Mouse (Mus musculus) ES-E14 (cell line): ENCODE measurements around the gene Trpm2. TPM values are rescaled to one million over a fixed set of nuclear protein-coding genes. Genes with fewer than 3 reads are reported as not detected.

ENCODE experiments used
- DNase-seq: peaks from one replicate; pipeline ENCODE4 v3.0.0-alpha.2; 2013; ENCODE audit warnings: low read depth, low spot score
- H3K27ac ChIP-seq: 2 replicates; pipeline ENCODE4 v1.5.1; 2012; ENCODE audit warnings: low read depth, mild to moderate bottlenecking, low read length, moderate library complexity, mixed read lengths; ENCODE audit not compliant: poor library complexity, insufficient read depth, severe bottlenecking
- H3K36me3 ChIP-seq: 2 replicates; pipeline ENCODE4 v1.6.1; 2012; ENCODE audit warnings: mild to moderate bottlenecking, low read length, moderate library complexity, mixed read lengths; ENCODE audit not compliant: control insufficient read depth, poor library complexity, insufficient read depth, severe bottlenecking
- H3K4me1 ChIP-seq, 2 experiments: fragments of 150-350 bp in 1 of 2; sonication (generic) in 1 of 2; 2 replicates each; pipeline ENCODE4 v1.6.1; 2012; ENCODE audit warnings: low read length in 2 of 2, mild to moderate bottlenecking in 1 of 2, mixed read lengths in 1 of 2; ENCODE audit not compliant: control insufficient read depth in 2 of 2, insufficient read depth in 2 of 2, poor library complexity in 1 of 2
- H3K4me3 ChIP-seq, 2 experiments: fragments of 150-350 bp in 1 of 2; sonication (generic) in 1 of 2; 2 replicates each; pipeline ENCODE4 v1.5.1; 2012; ENCODE audit warnings: low read length in 2 of 2, low read depth in 1 of 2, mild to moderate bottlenecking in 1 of 2, mixed read lengths in 1 of 2; ENCODE audit not compliant: insufficient read depth in 1 of 2, poor library complexity in 1 of 2, severe bottlenecking in 1 of 2
- H3K9ac ChIP-seq: 2 replicates; pipeline ENCODE4 v1.6.1; 2012; ENCODE audit warnings: low read depth, mild to moderate bottlenecking, low read length, mixed read lengths; ENCODE audit not compliant: poor library complexity, insufficient read depth, severe bottlenecking
- H3K9me3 ChIP-seq: fragments of 150-350 bp; sonication (generic); 2 replicates; pipeline ENCODE4 v1.6.1; 2012; ENCODE audit warnings: low read depth, mild to moderate bottlenecking, low read length; ENCODE audit not compliant: control insufficient read depth, insufficient read depth
- CHD2 ChIP-seq: IDR thresholded peaks from 2 replicates; pipeline ENCODE4 v1.6.1; 2014; ENCODE audit warnings: mild to moderate bottlenecking, low read depth, low read length, inconsistent platforms
- HCFC1 ChIP-seq: IDR thresholded peaks from 2 replicates; pipeline ENCODE4 v1.6.1; 2012; ENCODE audit warnings: low read length, inconsistent platforms, borderline replicate concordance; ENCODE audit not compliant: insufficient read depth
- MAFK ChIP-seq: IDR thresholded peaks from 2 replicates; pipeline ENCODE4 v1.6.1; 2014; ENCODE audit warnings: mild to moderate bottlenecking, low read depth, low read length, inconsistent platforms; ENCODE audit not compliant: insufficient read depth
- ZC3H11A ChIP-seq: IDR thresholded peaks from 2 replicates; pipeline ENCODE4 v1.6.1; 2012; ENCODE audit warnings: low read depth, mild to moderate bottlenecking, inconsistent platforms, low read length, borderline replicate concordance
- ZNF384 ChIP-seq: IDR thresholded peaks from 2 replicates; pipeline ENCODE4 v1.6.1; 2012; ENCODE audit warnings: low read depth, low read length, inconsistent platforms
- in situ Hi-C, 2 experiments: fragments of 600-800 bp; cut with MboI; formaldehyde crosslinking; loops; one replicate each; pipeline ENCODE4 v1.15.1; 2025; ENCODE audit warnings: low sequenced_read_pairs in 2 of 2, inconsistent platforms in 1 of 2; ENCODE audit not compliant: unreplicated experiment in 2 of 2
- total RNA-seq: library from RNA; depleted of rRNA; stranded (reverse); fragments of 300-350 nt; gene quantifications from 2 replicates; pipeline ENCODE4 v1.2.3, GENCODE M21; 2012

Gene Trpm2
- total RNA-seq, 1 experiment = 0.54 TPM

- peak within 1 kb of the TSS; percentile 79 to 91 for H3K4me3 ChIP-seq
- no peaks in the 10 kb centered on the region for H3K9me3 ChIP-seq
- H3K4me1 ChIP-seq = no peaks in the 10 kb centered on the region
- in situ Hi-C loops = no loop called here
- peak within 1 kb of the TSS; percentile 87 for H3K9ac ChIP-seq
- no peaks in the 10 kb centered on the region for H3K36me3 ChIP-seq
- DNase-seq = peak; percentile 93
- H3K27ac ChIP-seq = no peak within 1 kb of the TSS
- no peak for TF ChIP-seq ZC3H11A
- TF ChIP-seq HCFC1 = 0 out of 2 replicates have a peak, but pooled peaks have one; percentile 49
- TF ChIP-seq CHD2 = no peak
These were observed 8.3 kb upstream of the Trpm2 start, which contains the start of gene 1810043G02Rik for GRCm38 (mm10) chr10:77978351-77979350. Gene 1810043G02Rik (plus strand): TSS chr10:77978524.

- DNase-seq = no peak
- TF ChIP-seq ZC3H11A (no peak), MAFK (no peak), HCFC1 (no peak), ZNF384 (no peak), CHD2 (no peak)
- H3K4me1 ChIP-seq = no peaks in the 10 kb centered on the region
- in situ Hi-C loops = no loop called here
- H3K9ac ChIP-seq = no peak overlapping the region
- H3K36me3 ChIP-seq = no peaks in the 10 kb centered on the region
- H3K4me3 ChIP-seq = no peak overlapping the region
- H3K9me3 ChIP-seq = no peaks in the 10 kb centered on the region
- H3K27ac ChIP-seq = no peak overlapping the region
These were observed 6.2 kb upstream of the Trpm2 start for GRCm38 (mm10) chr10:77976458-77977150.

- in situ Hi-C loops = no loop called here
- no peaks in the 10 kb centered on the region for H3K9me3 ChIP-seq
These were observed 5.3 kb upstream of the Trpm2 start for GRCm38 (mm10) chr10:77975653-77976052.

GRCm38 (mm10) chr10:77974811-77975210 is 4.4 kb upstream of the Trpm2 start:
- TF ChIP-seq ZNF384 (no peak), HCFC1 (no peak), ZC3H11A (no peak), CHD2 (no peak), MAFK (no peak)
- no peak overlapping the region for H3K27ac ChIP-seq
- no peaks in the 10 kb centered on the region for H3K4me1 ChIP-seq
- H3K9me3 ChIP-seq = no peaks in the 10 kb centered on the region
- no peak overlapping the region for H3K9ac ChIP-seq
- no peaks in the 10 kb centered on the region for H3K36me3 ChIP-seq
- in situ Hi-C loops = no loop called here
- H3K4me3 ChIP-seq = no peak overlapping the region
- no peak for DNase-seq

More at GRCm38 (mm10) chr10:77975653-77976052, 5.3 kb upstream of the Trpm2 start:
- no peaks in the 10 kb centered on the region for H3K4me1 ChIP-seq
- no peaks in the 10 kb centered on the region for H3K36me3 ChIP-seq
- DNase-seq = no peak
- H3K27ac ChIP-seq = no peak overlapping the region
- no peak overlapping the region for H3K9ac ChIP-seq
- H3K4me3 ChIP-seq = no peak overlapping the region
- TF ChIP-seq ZNF384 (no peak), HCFC1 (no peak), CHD2 (no peak), ZC3H11A (no peak), MAFK (no peak)
